Mouse (Mus musculus): ENCODE measurements at regions not wholly inside any gene's neighbourhood (a gene's known extent, or its start where the extent isn't known, plus 50 kb on each side); places are given as distances from the start of the nearest gene placed in this dataset.

DNA sequence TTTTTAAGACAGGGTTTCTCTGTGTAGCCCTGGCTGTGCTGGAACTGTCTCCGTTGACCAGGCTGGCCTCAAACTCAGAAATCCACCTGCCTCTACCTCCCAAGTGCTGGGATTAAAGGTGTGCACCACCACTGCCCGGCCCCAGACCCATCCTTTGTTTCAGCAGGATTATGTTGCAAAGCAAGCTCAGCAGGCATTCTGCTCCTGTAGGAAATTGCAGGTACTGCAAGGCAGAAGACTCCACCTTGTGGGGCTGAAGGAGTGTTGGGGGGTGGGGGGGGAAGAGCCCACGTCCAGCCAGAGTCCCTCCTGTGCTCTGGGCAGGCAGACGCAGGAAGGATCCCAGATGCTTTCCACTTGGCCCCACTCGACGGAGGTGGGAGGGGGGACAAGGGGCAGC lies 52.2 kb upstream of the Epcam start:
- no peak for ATAC-seq (replicated peaks; ENCODE audit: insufficient number of reproducible peaks, low FRiP score, low TSS enrichment, poor library complexity, severe bottlenecking)

DNA sequence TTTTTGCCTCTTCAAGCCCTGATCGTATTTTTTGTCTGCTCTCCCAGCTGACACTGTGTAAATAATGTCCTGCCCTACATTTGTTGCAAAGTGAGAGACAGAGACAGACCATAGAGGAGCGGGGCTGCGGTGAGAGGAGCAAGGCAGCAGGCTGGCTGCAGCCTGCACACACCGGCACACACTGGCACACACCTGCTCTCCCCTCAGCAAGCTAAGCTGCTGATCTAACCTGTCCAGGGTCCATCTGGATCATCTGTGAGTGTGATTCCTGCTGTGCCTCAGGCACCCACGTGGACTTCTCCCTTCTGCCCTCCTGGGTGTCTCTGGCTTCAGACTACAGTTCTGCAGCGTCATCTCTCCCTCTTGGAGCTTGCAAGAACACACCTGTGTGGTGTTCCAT lies 50.4 kb upstream of the Epcam start:
- no peak for ATAC-seq (replicated peaks; ENCODE audit: insufficient number of reproducible peaks, low FRiP score, low TSS enrichment, poor library complexity, severe bottlenecking)

Data from monocyte, adult 5-6 weeks (primary cell).